ENCODE assay signal across 23 mouse cellular contexts in the genomic region with DNA sequence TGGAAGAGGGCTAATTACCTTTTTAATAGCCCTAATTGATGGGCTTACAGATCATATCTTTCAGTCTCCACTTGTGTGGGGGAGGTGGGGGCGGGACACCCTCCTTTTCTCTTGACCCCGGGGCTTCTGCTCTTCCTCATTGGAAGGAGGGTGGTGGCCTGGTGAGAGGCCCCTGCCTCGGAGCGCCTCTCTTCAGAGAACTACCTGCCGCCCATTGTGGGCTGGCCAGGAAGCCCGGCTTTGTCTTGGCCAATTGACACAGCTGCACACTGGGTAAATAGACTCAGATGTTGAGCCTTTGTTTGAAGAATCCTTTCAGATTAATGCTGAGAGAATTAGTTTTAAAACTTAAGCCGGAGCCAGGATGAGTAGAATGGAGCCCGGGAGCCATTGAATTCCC.
A peak's percentile ranks its signal among the peaks of the same experiment; 100 is the strongest.
DNase-seq lines count a peak whose midpoint lies in the region; ATAC-seq lines count a peak whose summit lies in the region.
"Had no signal": no experiment of that assay in that cellular context is flagged by ENCODE, and none has a peak within 500 bp of the region (broad histone marks: within the 10 kb centered on the region; RNA-seq: fewer than 3 reads in every experiment).

No protein-coding gene starts in this region.

- peak overlapping the region; percentile 27; the same call in 1 of the 2 replicates for H3K27ac ChIP-seq in forebrain, embryonic 12.5 days
- no peak overlapping the region for H3K27ac ChIP-seq in forebrain, embryonic 16.5 days (ENCODE audit: low read length)
- no peak overlapping the region for H3K27ac ChIP-seq in midbrain, embryonic 11.5 days (ENCODE audit: low read depth, low read length)
- H3K27ac ChIP-seq in midbrain, embryonic 14.5 days (replicated peaks; ENCODE audit: low read depth, low read length) = no peak overlapping the region
- peak overlapping the region; percentile 54; the same call in 1 of the 2 replicates for H3K27ac ChIP-seq in embryonic facial prominence, embryonic 10.5 days (replicated peaks)
- H3K27ac ChIP-seq: embryonic facial prominence, embryonic 13.5 days; heart, embryonic 10.5 days; liver, embryonic 15.5 days; macrophage had no signal

- 4% methylated on average over 8 of the region's 8 CpGs for WGBS in forebrain, embryonic 12.5 days
- WGBS in forebrain, embryonic 16.5 days = 8% methylated on average over 8 of the region's 8 CpGs
- WGBS in midbrain, embryonic 11.5 days = 7% methylated on average over 8 of the region's 8 CpGs
- WGBS in midbrain, embryonic 14.5 days = 6% methylated on average over 8 of the region's 8 CpGs
- 11% methylated on average over 8 of the region's 8 CpGs for WGBS in embryonic facial prominence, embryonic 10.5 days

- peak overlapping the region; percentile 9; the same call in 1 of the 2 replicates for H3K4me2 ChIP-seq in forebrain, embryonic 12.5 days
- H3K4me2 ChIP-seq in forebrain, embryonic 16.5 days (ENCODE audit: low read length) = no peak overlapping the region
- no peak overlapping the region for H3K4me2 ChIP-seq in midbrain, embryonic 11.5 days
- no peak overlapping the region for H3K4me2 ChIP-seq in midbrain, embryonic 14.5 days (ENCODE audit: low read length)
- H3K4me2 ChIP-seq: embryonic facial prominence, embryonic 13.5 days; liver, embryonic 15.5 days had no signal

- no peaks in the 10 kb centered on the region for H3K9me3 ChIP-seq in forebrain, embryonic 12.5 days
- no peaks in the 10 kb centered on the region for H3K9me3 ChIP-seq in forebrain, embryonic 16.5 days (ENCODE audit: control insufficient read depth, low read length)
- no peaks in the 10 kb centered on the region for H3K9me3 ChIP-seq in midbrain, embryonic 11.5 days (ENCODE audit: control insufficient read depth, low read length)
- no peaks in the 10 kb centered on the region for H3K9me3 ChIP-seq in midbrain, embryonic 14.5 days (ENCODE audit: control insufficient read depth, low read length)
- H3K9me3 ChIP-seq in embryonic facial prominence, embryonic 10.5 days = no peaks in the 10 kb centered on the region
- H3K9me3 ChIP-seq: embryonic facial prominence, embryonic 13.5 days; heart, embryonic 10.5 days; liver, embryonic 15.5 days had no signal

- no peak overlapping the region for H3K4me3 ChIP-seq in forebrain, embryonic 12.5 days (replicated peaks)
- no peak overlapping the region for H3K4me3 ChIP-seq in forebrain, embryonic 16.5 days (replicated peaks; ENCODE audit: low read length)
- no peak overlapping the region for H3K4me3 ChIP-seq in midbrain, embryonic 11.5 days (ENCODE audit: low read depth, low read length)
- no peak overlapping the region for H3K4me3 ChIP-seq in midbrain, embryonic 14.5 days (replicated peaks; ENCODE audit: low read depth, low read length)
- H3K4me3 ChIP-seq in embryonic facial prominence, embryonic 10.5 days = no peak overlapping the region
- H3K4me3 ChIP-seq: embryonic facial prominence, embryonic 13.5 days; heart, embryonic 10.5 days; liver, embryonic 15.5 days had no signal

- no peak overlapping the region for H3K9ac ChIP-seq in forebrain, embryonic 12.5 days
- H3K9ac ChIP-seq in forebrain, embryonic 16.5 days (replicated peaks; ENCODE audit: low read depth, low read length) = no peak overlapping the region
- no peak overlapping the region for H3K9ac ChIP-seq in midbrain, embryonic 11.5 days (ENCODE audit: low read length)
- H3K9ac ChIP-seq in midbrain, embryonic 14.5 days (replicated peaks; ENCODE audit: low read length) = no peak overlapping the region
- H3K9ac ChIP-seq: embryonic facial prominence, embryonic 13.5 days; liver, embryonic 15.5 days had no signal

- DNase-seq in midbrain, embryonic 11.5 days (ENCODE audit: low spot score, missing footprints) = no peak
- DNase-seq in midbrain, embryonic 14.5 days = no peak
- DNase-seq in ZHBTc4 (ENCODE audit: low read depth, low spot score) = peak; percentile 29
- peak; percentile 37 for DNase-seq in embryonic facial prominence, embryonic 10.5 days (ENCODE audit: low spot score)
- DNase-seq in Muller cell, postnatal 12 days (ENCODE audit: inconsistent ontology term) = no peak
- DNase-seq in cerebellum, adult 18-20 months = no peak
- DNase-seq: adrenal gland, postnatal 10 days; cerebellum, adult 8-10 months; cerebellum, postnatal 36 days; heart, postnatal 4 days; kidney, adult 18-20 months; kidney, postnatal 4 days; left cerebral cortex, postnatal 4 days; liver had no signal

- peak; percentile 49; the same call in 1 of the 2 replicates for ATAC-seq in forebrain, embryonic 12.5 days (ENCODE audit: low FRiP score)
- ATAC-seq in forebrain, embryonic 16.5 days = no peak
- ATAC-seq in midbrain, embryonic 11.5 days (ENCODE audit: low FRiP score) = peak; percentile 78; the same call in 1 of the 2 replicates
- no peak for ATAC-seq in midbrain, embryonic 14.5 days (ENCODE audit: low FRiP score, low TSS enrichment)
- ATAC-seq: activated CD4-positive, CD25-positive, alpha-beta regulatory T cell, adult 4 months; hindbrain, embryonic 16.5 days; Patski had no signal

- no peaks in the 10 kb centered on the region for H3K36me3 ChIP-seq in forebrain, embryonic 12.5 days (replicated peaks)
- no peaks in the 10 kb centered on the region for H3K36me3 ChIP-seq in forebrain, embryonic 16.5 days (ENCODE audit: control insufficient read depth, insufficient read depth)
- H3K36me3 ChIP-seq in midbrain, embryonic 11.5 days (ENCODE audit: control insufficient read depth, insufficient read depth, low read length) = no peaks in the 10 kb centered on the region
- H3K36me3 ChIP-seq in midbrain, embryonic 14.5 days (ENCODE audit: control insufficient read depth, insufficient read depth, low read length) = no peaks in the 10 kb centered on the region
- H3K36me3 ChIP-seq in embryonic facial prominence, embryonic 10.5 days (replicated peaks) = no peaks in the 10 kb centered on the region
- H3K36me3 ChIP-seq: embryonic facial prominence, embryonic 13.5 days; heart, embryonic 10.5 days; liver, embryonic 15.5 days had no signal

- peaks cover 20% of the 10 kb centered on the region for H3K4me1 ChIP-seq in forebrain, embryonic 12.5 days
- H3K4me1 ChIP-seq in forebrain, embryonic 16.5 days (replicated peaks; ENCODE audit: control insufficient read depth, insufficient read depth, low read length) = peaks cover under 1% of the 10 kb centered on the region
- H3K4me1 ChIP-seq in midbrain, embryonic 11.5 days (ENCODE audit: control insufficient read depth, insufficient read depth, low read length) = peaks cover 9% of the 10 kb centered on the region
- H3K4me1 ChIP-seq in midbrain, embryonic 14.5 days (ENCODE audit: control insufficient read depth, insufficient read depth, low read length) = no peaks in the 10 kb centered on the region
- H3K4me1 ChIP-seq in embryonic facial prominence, embryonic 10.5 days = peaks cover 30% of the 10 kb centered on the region
- H3K4me1 ChIP-seq: liver, embryonic 15.5 days had no signal

- H3K27me3 ChIP-seq in forebrain, embryonic 12.5 days = peaks cover 30% of the 10 kb centered on the region
- no peaks in the 10 kb centered on the region for H3K27me3 ChIP-seq in forebrain, embryonic 16.5 days (replicated peaks; ENCODE audit: control insufficient read depth, insufficient read depth, low read length)
- H3K27me3 ChIP-seq in midbrain, embryonic 11.5 days (ENCODE audit: control insufficient read depth, insufficient read depth, low read length) = peaks cover 2% of the 10 kb centered on the region; the same call in 1 of the 2 replicates
- H3K27me3 ChIP-seq in midbrain, embryonic 14.5 days (ENCODE audit: control insufficient read depth, insufficient read depth, low read length) = peaks cover 11% of the 10 kb centered on the region; the same call in 1 of the 2 replicates
- peaks cover 42% of the 10 kb centered on the region for H3K27me3 ChIP-seq in embryonic facial prominence, embryonic 10.5 days (replicated peaks; ENCODE audit: low read depth, poor library complexity, severe bottlenecking)
- H3K27me3 ChIP-seq: embryonic facial prominence, embryonic 13.5 days; Patski had no signal

Comparison
In these comparisons a context has a peak if more than half of its experiments do, and no peak if none do; other contexts are left out.
1. ATAC-seq: peak in forebrain, embryonic 12.5 days (single experiment) and midbrain, embryonic 11.5 days (single experiment); none in forebrain, embryonic 16.5 days (single experiment) and midbrain, embryonic 14.5 days (single experiment).
2. H3K27ac ChIP-seq: peak in forebrain, embryonic 12.5 days (single experiment) and embryonic facial prominence, embryonic 10.5 days (single experiment); none in forebrain, embryonic 16.5 days (single experiment), midbrain, embryonic 11.5 days (single experiment) and midbrain, embryonic 14.5 days (single experiment).
3. DNase-seq: peak in ZHBTc4 (single experiment) and embryonic facial prominence, embryonic 10.5 days (single experiment); none in midbrain, embryonic 11.5 days (single experiment), midbrain, embryonic 14.5 days (single experiment), Muller cell, postnatal 12 days (single experiment) and cerebellum, adult 18-20 months (0 of 2).